Mouse (Mus musculus) gastrocnemius, adult 8-10 months (tissue): ENCODE measurements around the gene Ctcfl. TPM values are rescaled to one million over a fixed set of nuclear protein-coding genes. Genes with fewer than 3 reads are reported as not detected.
A peak's percentile ranks its signal among the peaks of the same experiment; 100 is the strongest.
"Not testable (repeated sequence)": the region's sequence is repeated elsewhere in the genome, so short reads cannot be mapped to it uniquely, and the experiment has no call there.

Source experiments
- DNase-seq, 2 experiments: peaks; one replicate each; pipeline ENCODE4 v3.0.0; 2022; ENCODE audit warnings: low spot score in 2 of 2
- total RNA-seq, 4 experiments: library from RNA; stranded (reverse); gene quantifications; 2 replicates each; pipeline ENCODE4 v1.2.4; 2022

Ctcfl gene
- total RNA-seq, 4 experiments from 2014 or later, result 0.18 to 0.34 TPM; not detected in 2

GRCm38 (mm10) chr2:173143611-173144010 lies 24.3 kb upstream of the Ctcfl start:
- DNase-seq, result no peak

- no peak for DNase-seq
Observed at GRCm38 (mm10) chr2:173138323-173139239, 19.3 kb upstream of the Ctcfl start.

GRCm38 (mm10) chr2:173134695-173135094 lies 15.4 kb upstream of the Ctcfl start:
- DNase-seq, result no peak

GRCm38 (mm10) chr2:173132794-173133300 lies 13.5 kb upstream of the Ctcfl start:
- no peak for DNase-seq

- no peak for DNase-seq
Observed at GRCm38 (mm10) chr2:173132262-173132661, 12.9 kb upstream of the Ctcfl start.

GRCm38 (mm10) chr2:173129111-173129510 lies 9.8 kb upstream of the Ctcfl start:
- DNase-seq, result no peak

GRCm38 (mm10) chr2:173126386-173126785 lies 7.1 kb upstream of the Ctcfl start:
- DNase-seq, result no peak

GRCm38 (mm10) chr2:173124022-173124735 lies 4.9 kb upstream of the Ctcfl start:
- no peak for DNase-seq

- not testable (repeated sequence) for DNase-seq
Observed at GRCm38 (mm10) chr2:173120117-173120516, 792 bp upstream of the Ctcfl start.

GRCm38 (mm10) chr2:173113796-173114195 lies 5.5 kb downstream of the Ctcfl start:
- DNase-seq, result not testable (repeated sequence)

GRCm38 (mm10) chr2:173110571-173110970 lies 8.8 kb downstream of the Ctcfl start:
- DNase-seq, result no peak

- DNase-seq, result no peak
Observed at GRCm38 (mm10) chr2:173109510-173109909, 9.8 kb downstream of the Ctcfl start.

- no peak for DNase-seq
Observed at GRCm38 (mm10) chr2:173108509-173109190, 10.7 kb downstream of the Ctcfl start.

GRCm38 (mm10) chr2:173106889-173107785 lies 12.2 kb downstream of the Ctcfl start:
- DNase-seq, result peak; percentile 24 to 28

- no peak for DNase-seq
Observed at GRCm38 (mm10) chr2:173106409-173106808, 12.9 kb downstream of the Ctcfl start.

- not testable (repeated sequence) for DNase-seq
Observed at GRCm38 (mm10) chr2:173097337-173097736, 22.0 kb downstream of the Ctcfl start.

- DNase-seq, result peak; percentile 69 to 70
Observed at GRCm38 (mm10) chr2:173089437-173089836, 29.9 kb downstream of the Ctcfl start.

GRCm38 (mm10) chr2:173087405-173087804 lies 31.9 kb downstream of the Ctcfl start:
- peak; percentile 71 to 80 for DNase-seq

GRCm38 (mm10) chr2:173085763-173086162 lies 33.6 kb downstream of the Ctcfl start:
- DNase-seq, result no peak

GRCm38 (mm10) chr2:173084871-173085270 lies 34.5 kb downstream of the Ctcfl start:
- DNase-seq, result no peak
